Comparison of ENCODE assay signal across 8 mouse cellular contexts in genomic region chr1:127205501-127206019, GRCm38 (mm10). TPM values are rescaled to one million over a fixed set of nuclear protein-coding genes. Genes with fewer than 3 reads are reported as not detected.
A peak's percentile ranks its signal among the peaks of the same experiment; 100 is the strongest.
DNase-seq lines count a peak whose midpoint lies in the region; ATAC-seq and TF ChIP-seq lines count a peak whose summit lies in the region.

No protein-coding gene starts in this region.

- no peak for TF ChIP-seq POLR2A in MEL (IDR thresholded peaks at IDR 0.05; ENCODE audit: control insufficient read depth in 1 of 2, insufficient read depth in 1 of 2, low read depth in 1 of 2, low read length in 2 of 2, poor library complexity in 1 of 2)

- no peak for TF ChIP-seq RAD21 in MEL (IDR thresholded peaks at IDR 0.05; ENCODE audit: low read depth, low read length)

- peak overlapping the region; percentile 81 for H3K4me2 ChIP-seq in kidney, embryonic 14.5 days (replicated peaks; ENCODE audit: low read depth, low read length)
- H3K4me2 ChIP-seq in embryonic facial prominence, embryonic 14.5 days (ENCODE audit: low read depth, low read length): peak overlapping the region; percentile 95
- H3K4me2 ChIP-seq in intestine, embryonic 15.5 days (replicated peaks): peak overlapping the region; percentile 94
- H3K4me2 ChIP-seq in stomach, embryonic 14.5 days (replicated peaks; ENCODE audit: low read depth, low read length): peak overlapping the region; percentile 91

- no peak for TF ChIP-seq CTCF in MEL (IDR thresholded peaks at IDR 0.05 in 2 of 3, conservative IDR thresholded peaks at IDR 0.05 in 1 of 3; ENCODE audit: control insufficient read depth in 1 of 3, insufficient read depth in 1 of 3, low read depth in 2 of 3, low read length in 3 of 3, poor library complexity in 1 of 3, severe bottlenecking in 1 of 3)

- H3K27ac ChIP-seq in kidney, embryonic 14.5 days (ENCODE audit: low read depth, low read length): peak overlapping the region; percentile 84
- peak overlapping the region; percentile 95 for H3K27ac ChIP-seq in MEL (ENCODE audit: control insufficient read depth, low read depth, low read length)
- peak overlapping the region; percentile 93 for H3K27ac ChIP-seq in embryonic facial prominence, embryonic 14.5 days (replicated peaks; ENCODE audit: low read depth, low read length)
- H3K27ac ChIP-seq in intestine, embryonic 15.5 days: peak overlapping the region; percentile 98
- peak overlapping the region; percentile 90 for H3K27ac ChIP-seq in midbrain, embryonic 10.5 days (replicated peaks)
- peak overlapping the region; percentile 91 for H3K27ac ChIP-seq in stomach, embryonic 14.5 days (ENCODE audit: low read length)

- peak overlapping the region; percentile 78 for H3K9ac ChIP-seq in kidney, embryonic 14.5 days (ENCODE audit: low read depth, low read length)
- peak overlapping the region; percentile 77 for H3K9ac ChIP-seq in MEL (ENCODE audit: control insufficient read depth, low read depth, low read length, poor library complexity, severe bottlenecking)
- peak overlapping the region; percentile 79 for H3K9ac ChIP-seq in embryonic facial prominence, embryonic 14.5 days (ENCODE audit: low read depth, low read length)
- H3K9ac ChIP-seq in intestine, embryonic 15.5 days: peak overlapping the region; percentile 81
- peak overlapping the region; percentile 65 for H3K9ac ChIP-seq in stomach, embryonic 14.5 days (replicated peaks; ENCODE audit: low read depth, low read length)

- H3K79me2 ChIP-seq in MEL (ENCODE audit: control insufficient read depth, insufficient read depth, low read length, poor library complexity): peaks cover 34% of the 10 kb centered on the region

- no peak for TF ChIP-seq EP300 in MEL (IDR thresholded peaks at IDR 0.05; ENCODE audit: low read depth in 1 of 2, low read length in 2 of 2)

- 1% methylated on average over 24 of the region's 24 CpGs for WGBS in kidney, embryonic 14.5 days
- WGBS in embryonic facial prominence, embryonic 14.5 days: 0% methylated on average over 20 of the region's 24 CpGs
- WGBS in intestine, embryonic 15.5 days: under 1% methylated on average over 24 of the region's 24 CpGs
- 0% methylated on average over 24 of the region's 24 CpGs for WGBS in midbrain, embryonic 10.5 days
- under 1% methylated on average over 24 of the region's 24 CpGs for WGBS in stomach, embryonic 14.5 days

- H3K9me3 ChIP-seq in kidney, embryonic 14.5 days (ENCODE audit: control insufficient read depth, low read length): no peaks in the 10 kb centered on the region
- H3K9me3 ChIP-seq in MEL (replicated peaks; ENCODE audit: insufficient read depth, low read length): no peaks in the 10 kb centered on the region
- H3K9me3 ChIP-seq in embryonic facial prominence, embryonic 14.5 days (ENCODE audit: control insufficient read depth, low read length): no peaks in the 10 kb centered on the region
- no peaks in the 10 kb centered on the region for H3K9me3 ChIP-seq in intestine, embryonic 15.5 days
- H3K9me3 ChIP-seq in midbrain, embryonic 10.5 days (replicated peaks): no peaks in the 10 kb centered on the region
- no peaks in the 10 kb centered on the region for H3K9me3 ChIP-seq in stomach, embryonic 14.5 days (ENCODE audit: control insufficient read depth, low read depth, low read length)

- 0 out of 2 replicates have a peak, but pooled peaks cover 14% of the 10 kb centered on the region for H3K4me1 ChIP-seq in kidney, embryonic 14.5 days (ENCODE audit: control insufficient read depth, insufficient read depth, low read length)
- peaks cover 2 to 24% of the 10 kb centered on the region in 2 experiments for H3K4me1 ChIP-seq in MEL (ENCODE audit: control insufficient read depth in 1 of 2, insufficient read depth in 2 of 2, low read length in 2 of 2)
- peaks cover 12% of the 10 kb centered on the region for H3K4me1 ChIP-seq in embryonic facial prominence, embryonic 14.5 days (ENCODE audit: control insufficient read depth, insufficient read depth, low read length)
- 0 out of 2 replicates have a peak, but pooled peaks cover 7% of the 10 kb centered on the region for H3K4me1 ChIP-seq in intestine, embryonic 15.5 days (replicated peaks)
- peaks cover 38% of the 10 kb centered on the region for H3K4me1 ChIP-seq in midbrain, embryonic 10.5 days
- H3K4me1 ChIP-seq in stomach, embryonic 14.5 days (ENCODE audit: control insufficient read depth, insufficient read depth, low read length): peaks cover 4% of the 10 kb centered on the region; the same call in 1 of the 2 replicates

- peak overlapping the region; percentile 86 for H3K4me3 ChIP-seq in kidney, embryonic 14.5 days (ENCODE audit: low read length)
- H3K4me3 ChIP-seq in MEL (ENCODE audit: control insufficient read depth in 1 of 2, insufficient read depth in 1 of 2, low read depth in 2 of 2, low read length in 2 of 2): peak overlapping the region; percentile 81 to 98
- peak overlapping the region; percentile 87 for H3K4me3 ChIP-seq in embryonic facial prominence, embryonic 14.5 days (ENCODE audit: low read depth, low read length)
- H3K4me3 ChIP-seq in intestine, embryonic 15.5 days (replicated peaks): peak overlapping the region; percentile 82
- peak overlapping the region; percentile 85 for H3K4me3 ChIP-seq in midbrain, embryonic 10.5 days
- peak overlapping the region; percentile 77 for H3K4me3 ChIP-seq in stomach, embryonic 14.5 days (ENCODE audit: low read depth, low read length)

- DNase-seq in kidney, adult 11 months: no peak
- DNase-seq in MEL (ENCODE audit: low read depth, low spot score): no peak
- peak; percentile 21 for DNase-seq in embryonic facial prominence, embryonic 14.5 days (ENCODE audit: low spot score)
- DNase-seq in midbrain, embryonic 10.5 days (ENCODE audit: low spot score): peak; percentile 49
- DNase-seq in ovary, postnatal 10 days (ENCODE audit: low spot score): no peak

- no peaks in the 10 kb centered on the region for H3K27me3 ChIP-seq in kidney, embryonic 14.5 days (ENCODE audit: control insufficient read depth, insufficient read depth, low read length)
- no peaks in the 10 kb centered on the region for H3K27me3 ChIP-seq in MEL (ENCODE audit: control insufficient read depth in 1 of 2, insufficient read depth in 2 of 2, low read length in 2 of 2)
- H3K27me3 ChIP-seq in embryonic facial prominence, embryonic 14.5 days (replicated peaks; ENCODE audit: control insufficient read depth, insufficient read depth, low read length): no peaks in the 10 kb centered on the region
- no peaks in the 10 kb centered on the region for H3K27me3 ChIP-seq in intestine, embryonic 15.5 days (replicated peaks)
- no peaks in the 10 kb centered on the region for H3K27me3 ChIP-seq in midbrain, embryonic 10.5 days (ENCODE audit: low read depth, poor library complexity, severe bottlenecking)
- H3K27me3 ChIP-seq in stomach, embryonic 14.5 days (ENCODE audit: control insufficient read depth, insufficient read depth, low read length): no peaks in the 10 kb centered on the region

- peak; percentile 3; the same call in 1 of the 2 replicates for ATAC-seq in kidney, embryonic 14.5 days (ENCODE audit: low FRiP score, low TSS enrichment)
- no peak for ATAC-seq in embryonic facial prominence, embryonic 14.5 days (ENCODE audit: low read depth)
- ATAC-seq in intestine, embryonic 15.5 days: no peak; the same call in 1 of the 2 replicates
- no peak for ATAC-seq in stomach, embryonic 14.5 days (ENCODE audit: insufficient number of reproducible peaks, insufficient read depth, low FRiP score, low read depth)

- H3K36me3 ChIP-seq in kidney, embryonic 14.5 days (ENCODE audit: control insufficient read depth, insufficient read depth, low read length): no peaks in the 10 kb centered on the region
- peaks cover 0 to 10% of the 10 kb centered on the region in 2 experiments; a peak in 2 of 4 replicates for H3K36me3 ChIP-seq in MEL (ENCODE audit: control insufficient read depth in 1 of 2, insufficient read depth in 2 of 2, low read length in 2 of 2)
- no peaks in the 10 kb centered on the region for H3K36me3 ChIP-seq in embryonic facial prominence, embryonic 14.5 days (ENCODE audit: control insufficient read depth, insufficient read depth, low read length)
- H3K36me3 ChIP-seq in intestine, embryonic 15.5 days: no peaks in the 10 kb centered on the region
- no peaks in the 10 kb centered on the region for H3K36me3 ChIP-seq in midbrain, embryonic 10.5 days
- no peaks in the 10 kb centered on the region for H3K36me3 ChIP-seq in stomach, embryonic 14.5 days (ENCODE audit: control insufficient read depth, insufficient read depth, low read length)

TF ChIP-seq in MEL, 35 proteins besides CTCF, POLR2A, EP300 and RAD21:
- TF ChIP-seq ZC3H11A (IDR thresholded peaks at IDR 0.05; ENCODE audit: low read depth, low read length): no peak
- TF ChIP-seq ELF1 (IDR thresholded peaks at IDR 0.05; ENCODE audit: low read depth, low read length): peak; percentile 8; the same call in 1 of the 2 replicates

RNA-seq across cellular contexts. Expression of gene Mgat5, which starts 0.7 kb away (rescaled TPM):
- polyA plus RNA-seq in kidney, embryonic 14.5 days (2014; fragmentation: Nextera tagmentation; extraction: Ambion mirVana): 8.4 and 11.0 TPM in 2 replicates
- total RNA-seq in MEL (2012; rRNA removed): 9.5 and 12.4 TPM in 2 replicates
- polyA plus RNA-seq in MEL (2012; ENCODE audit: insufficient read depth in 1 of 2, insufficient read length in 2 of 2, low read depth in 1 of 2, low replicate concordance in 2 of 2, missing spikeins in 1 of 2): 1 to 10 TPM in 1 of 2 experiments, not detected in 1; 6.9 TPM
- 5.1 and 5.8 TPM in 2 replicates for polyA plus RNA-seq in embryonic facial prominence, embryonic 14.5 days (2014; fragmentation: Nextera tagmentation; extraction: Ambion mirVana)
- polyA plus RNA-seq in intestine, embryonic 15.5 days (2015; fragmentation: Nextera tagmentation; extraction: Ambion mirVana): 5.9 and 6.3 TPM in 2 replicates
- polyA plus RNA-seq in midbrain, embryonic 10.5 days (2016; fragmentation: Nextera tagmentation; extraction: Ambion mirVana): 4.0 and 6.1 TPM in 2 replicates
- polyA plus RNA-seq in stomach, embryonic 14.5 days (2014; fragmentation: Nextera tagmentation; extraction: Ambion mirVana): 8.9 and 9.5 TPM in 2 replicates

Comparison
In these comparisons a context has a peak if more than half of its experiments do, and no peak if none do; other contexts are left out.
1. DNase-seq: peak in embryonic facial prominence, embryonic 14.5 days (single experiment) and midbrain, embryonic 10.5 days (single experiment); none in kidney, adult 11 months (single experiment), MEL (single experiment) and ovary, postnatal 10 days (single experiment).
2. Peak in every context shown above with its lines, with median percentiles within 50 percentile points of each other: H3K27ac ChIP-seq, H3K4me2 ChIP-seq, H3K4me3 ChIP-seq and H3K9ac ChIP-seq.